Mouse (Mus musculus) neural tube, embryonic 12.5 days (tissue): ENCODE results near the gene Lpin2. TPM values are rescaled to one million over a fixed set of nuclear protein-coding genes. Genes with fewer than 3 reads are reported as not detected.

ENCODE experiments used
- ATAC-seq: fragments of 200-750 bp; cut with Nextera tagmentation; 2 replicates; pipeline ENCODE4 v1.8.0; 2017; ENCODE audit warnings: low read depth, mild to moderate bottlenecking, moderate TSS enrichment, moderate library complexity; ENCODE audit not compliant: low FRiP score
- H3K27ac ChIP-seq: fragments of 300-500 bp; sonication (generic); 2 replicates; pipeline ENCODE4 v1.5.1; 2016
- H3K27me3 ChIP-seq: fragments of 300-500 bp; sonication (generic); replicated peaks from 2 replicates; pipeline ENCODE4 v1.6.1; 2016; ENCODE audit warnings: mild to moderate bottlenecking
- H3K36me3 ChIP-seq: fragments of 300-500 bp; sonication (generic); 2 replicates; pipeline ENCODE4 v1.6.1; 2016; ENCODE audit warnings: mild to moderate bottlenecking
- H3K4me1 ChIP-seq: fragments of 300-500 bp; sonication (generic); 2 replicates; pipeline ENCODE4 v1.6.1; 2016
- H3K4me2 ChIP-seq: fragments of 300-500 bp; sonication (generic); replicated peaks from 2 replicates; pipeline ENCODE4 v1.6.1; 2016; ENCODE audit warnings: mild to moderate bottlenecking
- H3K4me3 ChIP-seq: fragments of 300-500 bp; sonication (generic); 2 replicates; pipeline ENCODE4 v1.5.1; 2016
- H3K9ac ChIP-seq: fragments of 300-500 bp; sonication (generic); 2 replicates; pipeline ENCODE4 v1.6.1; 2016; ENCODE audit warnings: mild to moderate bottlenecking
- H3K9me3 ChIP-seq: fragments of 300-500 bp; sonication (generic); 2 replicates; pipeline ENCODE4 v1.6.1; 2016; ENCODE audit warnings: mild to moderate bottlenecking
- WGBS: fragments of 180-500 bp; shearing (Covaris S2); methylation state at CpG from one replicate; pipeline ENCODE4 v1.1.7; 2016; 5-methylcytosine and 5-hydroxymethylcytosine counted together
- polyA plus RNA-seq: library from polyadenylated mRNA; unstranded; fragments of >200 nt; fragmentation: Nextera tagmentation; extraction: Ambion mirVana; gene quantifications from 2 replicates; pipeline ENCODE4 v1.2.1, GENCODE M21; 2016

The Lpin2 gene
- polyA plus RNA-seq, 1 experiment from 2014 or later, result 36.2 TPM

- H3K4me3 ChIP-seq, result no peak overlapping the region
- no peak overlapping the region for H3K27ac ChIP-seq
- 62% methylated on average over 10 of the region's 10 CpGs for WGBS
Observed at GRCm38 (mm10) chr17:71178530-71179181, 3.7 kb upstream of the Lpin2 start.

GRCm38 (mm10) chr17:71179551-71180309 lies 2.6 kb upstream of the Lpin2 start:
- Histone ChIP-seq H3K4me1 (peaks cover 13% of the 10 kb centered on the region), H3K4me2 (no peak overlapping the region), H3K9ac (no peak overlapping the region), H3K27me3 (no peaks in the 10 kb centered on the region), H3K36me3 (no peaks in the 10 kb centered on the region), H3K27ac (no peak overlapping the region), H3K9me3 (no peaks in the 10 kb centered on the region), H3K4me3 (no peak overlapping the region)
- 84% methylated on average over 11 of the region's 11 CpGs for WGBS
- no peak for ATAC-seq

More at GRCm38 (mm10) chr17:71178530-71179181, 3.7 kb upstream of the Lpin2 start:
- Histone ChIP-seq H3K27me3 (no peaks in the 10 kb centered on the region), H3K4me1 (peaks cover 6% of the 10 kb centered on the region; the same call in 1 of the 2 replicates), H3K4me2 (no peak overlapping the region), H3K9ac (no peak overlapping the region), H3K36me3 (no peaks in the 10 kb centered on the region), H3K9me3 (no peaks in the 10 kb centered on the region)
- ATAC-seq, result no peak

GRCm38 (mm10) chr17:71180601-71181000 lies 1.8 kb upstream of the Lpin2 start:
- H3K9ac ChIP-seq, result no peak overlapping the region
- no peak overlapping the region for H3K4me2 ChIP-seq
- H3K27me3 ChIP-seq, result no peaks in the 10 kb centered on the region
- WGBS, result 97% methylated on average over 4 of the region's 4 CpGs
- ATAC-seq, result no peak
- H3K9me3 ChIP-seq, result no peaks in the 10 kb centered on the region
- no peak overlapping the region for H3K4me3 ChIP-seq
- H3K4me1 ChIP-seq, result peaks cover 21% of the 10 kb centered on the region
- H3K27ac ChIP-seq, result no peak overlapping the region
- H3K36me3 ChIP-seq, result no peaks in the 10 kb centered on the region

- peak overlapping the region; percentile 95 for H3K9ac ChIP-seq
- no peaks in the 10 kb centered on the region for H3K9me3 ChIP-seq
- peak overlapping the region; percentile 68 for H3K27ac ChIP-seq
- H3K36me3 ChIP-seq, result no peaks in the 10 kb centered on the region
- no peaks in the 10 kb centered on the region for H3K27me3 ChIP-seq
- H3K4me2 ChIP-seq, result peak overlapping the region; percentile 63
- H3K4me3 ChIP-seq, result peak overlapping the region; percentile 90
- peak; percentile 97 for ATAC-seq
- H3K4me1 ChIP-seq, result peaks cover 23% of the 10 kb centered on the region
- WGBS, result under 1% methylated on average over 64 of the region's 71 CpGs
Observed at GRCm38 (mm10) chr17:71182871-71183656, 704 bp downstream of the Lpin2 start.

- peak overlapping the region; percentile 90 for H3K4me3 ChIP-seq
- no peaks in the 10 kb centered on the region for H3K36me3 ChIP-seq
- H3K27ac ChIP-seq, result peak overlapping the region; percentile 68
- no peaks in the 10 kb centered on the region for H3K27me3 ChIP-seq
- peaks cover 23% of the 10 kb centered on the region for H3K4me1 ChIP-seq
- WGBS, result 1% methylated on average over 51 of the region's 79 CpGs
- H3K9ac ChIP-seq, result peak overlapping the region; percentile 95
- H3K4me2 ChIP-seq, result peak overlapping the region; percentile 63
- peak; percentile 38; the same call in 1 of the 2 replicates for ATAC-seq
- H3K9me3 ChIP-seq, result no peaks in the 10 kb centered on the region
Observed at GRCm38 (mm10) chr17:71183657-71184261, 1.4 kb downstream of the Lpin2 start.

GRCm38 (mm10) chr17:71184356-71185111 lies 2.2 kb downstream of the Lpin2 start:
- H3K27ac ChIP-seq, result no peak overlapping the region
- H3K4me2 ChIP-seq, result peak overlapping the region; percentile 63
- H3K27me3 ChIP-seq, result no peaks in the 10 kb centered on the region
- H3K4me1 ChIP-seq, result peaks cover 23% of the 10 kb centered on the region
- H3K36me3 ChIP-seq, result no peaks in the 10 kb centered on the region
- H3K4me3 ChIP-seq, result peak overlapping the region; percentile 90
- H3K9me3 ChIP-seq, result no peaks in the 10 kb centered on the region
- no peak for ATAC-seq
- WGBS, result 15% methylated on average over 22 of the region's 22 CpGs
- H3K9ac ChIP-seq, result peak overlapping the region; percentile 95

GRCm38 (mm10) chr17:71185368-71185767 lies 3.0 kb downstream of the Lpin2 start:
- Histone ChIP-seq H3K9ac (0 out of 2 replicates have a peak overlapping the region, but pooled peaks have one; percentile 95), H3K4me3 (no peak overlapping the region), H3K27ac (no peak overlapping the region), H3K4me1 (peaks cover 23% of the 10 kb centered on the region), H3K36me3 (no peaks in the 10 kb centered on the region), H3K9me3 (no peaks in the 10 kb centered on the region), H3K4me2 (peak overlapping the region; percentile 63), H3K27me3 (no peaks in the 10 kb centered on the region)
- WGBS, result 65% methylated on average over 1 of the region's 1 CpGs
- no peak for ATAC-seq

- ATAC-seq, result no peak
- Histone ChIP-seq H3K4me1 (peaks cover 4% of the 10 kb centered on the region; the same call in 1 of the 2 replicates), H3K4me3 (no peak overlapping the region), H3K4me2 (no peak overlapping the region), H3K9me3 (peaks cover 8% of the 10 kb centered on the region; the same call in 1 of the 2 replicates), H3K9ac (no peak overlapping the region), H3K27ac (no peak overlapping the region), H3K27me3 (no peaks in the 10 kb centered on the region), H3K36me3 (no peaks in the 10 kb centered on the region)
- 92% methylated on average over 7 of the region's 7 CpGs for WGBS
Observed at GRCm38 (mm10) chr17:71190589-71190988, 8.2 kb downstream of the Lpin2 start.

- 97% methylated on average over 2 of the region's 2 CpGs for WGBS
- no peak for ATAC-seq
- no peak overlapping the region for H3K9ac ChIP-seq
Observed at GRCm38 (mm10) chr17:71191063-71191462, 8.7 kb downstream of the Lpin2 start.

GRCm38 (mm10) chr17:71191651-71192419 lies 9.5 kb downstream of the Lpin2 start:
- Histone ChIP-seq H3K9ac (no peak overlapping the region), H3K4me1 (peaks cover 5% of the 10 kb centered on the region; the same call in 1 of the 2 replicates), H3K36me3 (no peaks in the 10 kb centered on the region), H3K27me3 (no peaks in the 10 kb centered on the region), H3K9me3 (peaks cover 8% of the 10 kb centered on the region; the same call in 1 of the 2 replicates), H3K27ac (no peak overlapping the region), H3K4me2 (no peak overlapping the region), H3K4me3 (no peak overlapping the region)
- no peak for ATAC-seq
- 81% methylated on average over 8 of the region's 8 CpGs for WGBS

More at GRCm38 (mm10) chr17:71191063-71191462, 8.7 kb downstream of the Lpin2 start:
- Histone ChIP-seq H3K4me2 (no peak overlapping the region), H3K27me3 (no peaks in the 10 kb centered on the region), H3K9me3 (peaks cover 8% of the 10 kb centered on the region; the same call in 1 of the 2 replicates), H3K4me3 (no peak overlapping the region), H3K27ac (no peak overlapping the region), H3K4me1 (peaks cover 5% of the 10 kb centered on the region; the same call in 1 of the 2 replicates), H3K36me3 (no peaks in the 10 kb centered on the region)
